Comparison of ENCODE assay signal across 20 mouse cellular contexts in the genomic region with DNA sequence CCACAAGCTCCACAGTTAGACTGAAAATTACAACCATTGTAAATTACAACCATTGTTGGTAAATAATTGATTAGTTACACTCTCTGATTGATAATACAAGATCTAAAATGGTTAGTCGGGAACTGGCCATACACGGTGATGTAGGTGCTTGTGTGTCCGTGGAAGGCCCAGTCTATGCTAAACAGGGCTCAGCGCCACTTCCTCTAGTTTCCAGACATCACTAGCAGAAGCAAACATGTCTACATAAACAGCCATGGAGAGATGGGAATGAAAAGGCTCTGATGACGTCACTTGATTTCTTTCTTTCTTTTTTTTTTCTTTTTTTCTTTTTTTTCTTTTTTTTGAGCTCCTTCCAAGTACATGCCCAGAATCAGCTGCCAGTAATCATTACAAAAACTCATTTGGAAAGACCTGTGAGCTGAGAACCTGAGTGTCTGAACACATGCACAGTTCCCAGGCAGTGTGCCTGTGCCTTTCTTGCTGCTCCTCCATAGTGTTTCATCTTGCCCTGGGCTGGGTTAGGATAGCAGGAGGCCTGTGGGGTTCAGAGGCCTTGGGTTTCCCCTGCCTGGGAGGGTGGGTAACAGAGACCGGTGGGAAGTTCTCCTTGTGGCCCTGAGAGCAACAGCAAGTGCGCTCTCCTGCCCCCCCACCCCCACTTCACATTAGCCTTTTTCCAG. TPM values are rescaled to one million over a fixed set of nuclear protein-coding genes. Genes with fewer than 3 reads are reported as not detected.
DNase-seq lines count a peak whose midpoint lies in the region; ATAC-seq and TF ChIP-seq lines count a peak whose summit lies in the region.
"Not testable (repeated sequence)": the region's sequence is repeated elsewhere in the genome, so short reads cannot be mapped to it uniquely, and the experiment has no call there.
"Had no signal": no experiment of that assay in that cellular context is flagged by ENCODE, and none has a peak within 500 bp of the region (broad histone marks: within the 10 kb centered on the region; RNA-seq: fewer than 3 reads in every experiment).

No protein-coding gene starts in this region.

- H3K9me3 ChIP-seq in forebrain, embryonic 14.5 days (replicated peaks; ENCODE audit: control insufficient read depth, low read length); forebrain, embryonic 16.5 days (ENCODE audit: control insufficient read depth, low read length); hindbrain, embryonic 14.5 days (ENCODE audit: control insufficient read depth, low read length); midbrain, embryonic 16.5 days (replicated peaks; ENCODE audit: control insufficient read depth, low read length, poor library complexity, severe bottlenecking); neural tube, embryonic 11.5 days (ENCODE audit: control insufficient read depth, low read length): not testable (repeated sequence)

- not testable (repeated sequence) for H3K4me3 ChIP-seq in forebrain, embryonic 14.5 days (ENCODE audit: low read depth, low read length); forebrain, embryonic 16.5 days (replicated peaks; ENCODE audit: low read length); hindbrain, embryonic 14.5 days (replicated peaks; ENCODE audit: low read length); layer of hippocampus, adult 2 months; midbrain, embryonic 16.5 days (ENCODE audit: low read depth, low read length); neural tube, embryonic 11.5 days (ENCODE audit: low read depth, low read length)

- H3K4me1 ChIP-seq in forebrain, embryonic 14.5 days (ENCODE audit: control insufficient read depth, insufficient read depth, low read length); forebrain, embryonic 16.5 days (replicated peaks; ENCODE audit: control insufficient read depth, insufficient read depth, low read length); hindbrain, embryonic 14.5 days (replicated peaks; ENCODE audit: control insufficient read depth, insufficient read depth, low read length); midbrain, embryonic 16.5 days (ENCODE audit: control insufficient read depth, insufficient read depth, low read length); neural tube, embryonic 11.5 days (ENCODE audit: control insufficient read depth, insufficient read depth, low read length): not testable (repeated sequence)

- not testable (repeated sequence) for H3K4me2 ChIP-seq in forebrain, embryonic 14.5 days (ENCODE audit: low read length); forebrain, embryonic 16.5 days (ENCODE audit: low read length); hindbrain, embryonic 14.5 days (replicated peaks); midbrain, embryonic 16.5 days (ENCODE audit: low read length); neural tube, embryonic 11.5 days (ENCODE audit: low read depth)

- not testable (repeated sequence) for H3K36me3 ChIP-seq in forebrain, embryonic 14.5 days (ENCODE audit: control insufficient read depth, insufficient read depth, low read length); forebrain, embryonic 16.5 days (ENCODE audit: control insufficient read depth, insufficient read depth); hindbrain, embryonic 14.5 days (replicated peaks; ENCODE audit: control insufficient read depth, insufficient read depth); midbrain, embryonic 16.5 days (ENCODE audit: control insufficient read depth, insufficient read depth, low read length); neural tube, embryonic 11.5 days (ENCODE audit: control insufficient read depth, insufficient read depth, low read length)

- DNase-seq in brain, embryonic 18.5 days (ENCODE audit: low read depth, low spot score) = peak; percentile 0
- peak; percentile 62 for DNase-seq in forebrain, embryonic 14.5 days (ENCODE audit: low spot score)
- DNase-seq in hindbrain, embryonic 14.5 days (ENCODE audit: low spot score) = peak; percentile 22
- DNase-seq in layer of hippocampus, adult 2 months (ENCODE audit: low spot score in 2 of 2) = not testable (repeated sequence)
- DNase-seq in neural tube, embryonic 11.5 days (ENCODE audit: low spot score) = peak; percentile 8

- not testable (repeated sequence) for H3K9ac ChIP-seq in forebrain, embryonic 14.5 days (ENCODE audit: low read length); forebrain, embryonic 16.5 days (replicated peaks; ENCODE audit: low read depth, low read length); hindbrain, embryonic 14.5 days; midbrain, embryonic 16.5 days (ENCODE audit: low read depth, low read length); neural tube, embryonic 11.5 days (ENCODE audit: low read length)

- TF ChIP-seq CTCF in layer of hippocampus, adult 2 months (conservative IDR thresholded peaks at IDR 0.05) = not testable (repeated sequence)

- 48% methylated on average over 5 of the region's 7 CpGs for WGBS in forebrain, embryonic 14.5 days
- 33% methylated on average over 5 of the region's 7 CpGs for WGBS in forebrain, embryonic 16.5 days
- 49% methylated on average over 5 of the region's 7 CpGs for WGBS in hindbrain, embryonic 14.5 days
- WGBS in midbrain, embryonic 16.5 days = 47% methylated on average over 5 of the region's 7 CpGs
- WGBS in neural tube, embryonic 11.5 days = 58% methylated on average over 5 of the region's 7 CpGs

- not testable (repeated sequence) for H3K27ac ChIP-seq in forebrain, embryonic 14.5 days (ENCODE audit: low read depth, low read length); forebrain, embryonic 16.5 days (ENCODE audit: low read length); hindbrain, embryonic 14.5 days; midbrain, embryonic 16.5 days (ENCODE audit: low read length); neural tube, embryonic 11.5 days (ENCODE audit: low read depth, low read length)
- H3K27ac ChIP-seq in layer of hippocampus, adult 2 months = peak overlapping the region; percentile 53; the same call in 1 of the 2 replicates

- H3K27me3 ChIP-seq in forebrain, embryonic 14.5 days (replicated peaks; ENCODE audit: control insufficient read depth, insufficient read depth, low read length); forebrain, embryonic 16.5 days (replicated peaks; ENCODE audit: control insufficient read depth, insufficient read depth, low read length); hindbrain, embryonic 14.5 days (ENCODE audit: control insufficient read depth, insufficient read depth, low read length); midbrain, embryonic 16.5 days (ENCODE audit: control insufficient read depth, insufficient read depth, low read depth, low read length); neural tube, embryonic 11.5 days (ENCODE audit: control insufficient read depth, insufficient read depth, low read length): not testable (repeated sequence)

- peak; percentile 75; the same call in 1 of the 2 replicates for ATAC-seq in forebrain, embryonic 14.5 days
- peak; percentile 65; the same call in 1 of the 2 replicates for ATAC-seq in forebrain, embryonic 16.5 days
- not testable (repeated sequence) for ATAC-seq in hindbrain, embryonic 14.5 days (ENCODE audit: low FRiP score); neural tube, embryonic 11.5 days (ENCODE audit: insufficient read depth, low FRiP score, low TSS enrichment)
- 0 out of 2 replicates have a peak, but pooled peaks have one; percentile 36 for ATAC-seq in midbrain, embryonic 16.5 days

RNA-seq across cellular contexts. Expression of gene Gm1604a, which starts 44.3 kb away (rescaled TPM):
- not detected in 2 replicates for polyA plus RNA-seq in forebrain, embryonic 14.5 days (2014; fragmentation: Nextera tagmentation; extraction: Ambion mirVana)
- polyA plus RNA-seq in forebrain, embryonic 16.5 days (2015; fragmentation: Nextera tagmentation; extraction: Ambion mirVana) = 0.77 TPM in 1 of 2 replicates, not detected in the other
- polyA plus RNA-seq in hindbrain, embryonic 14.5 days (2014; fragmentation: Nextera tagmentation; extraction: Ambion mirVana) = not detected in 2 replicates
- total RNA-seq in layer of hippocampus, adult 2 months (2021) = 1 to 10 TPM; 1.1 to 1.8 TPM
- polyA plus RNA-seq in midbrain, embryonic 16.5 days (2015; fragmentation: Nextera tagmentation; extraction: Ambion mirVana) = 0.48 TPM in 1 of 2 replicates, not detected in the other
- polyA plus RNA-seq in neural tube, embryonic 11.5 days (2014; fragmentation: Nextera tagmentation; extraction: Ambion mirVana) = not detected in 2 replicates
- total RNA-seq: adrenal gland, adult 2 months; adrenal gland, postnatal 10 days; adrenal gland, postnatal 25 days; adrenal gland, postnatal 4 days; ES-E14; MEL had no signal
- polyA plus RNA-seq: C2C12; embryonic facial prominence, embryonic 11.5 days; embryonic facial prominence, embryonic 13.5 days; embryonic facial prominence, embryonic 15.5 days; erythroblast, embryonic 14.5 days; forebrain, embryonic 10.5 days; forebrain, embryonic 12.5 days had no signal
